Mouse (Mus musculus) E14TG2a.4 (cell line): ENCODE measurements around the gene Slc7a7.

Experiments
- CTCF ChIP-seq: conservative IDR thresholded peaks from 2 replicates; pipeline ENCODE4 v1.5.1; 2014; ENCODE audit warnings: low read length
- NANOG ChIP-seq: IDR thresholded peaks from 2 replicates; pipeline ENCODE4 v1.6.1; 2014; ENCODE audit warnings: borderline replicate concordance, low read length, mixed read lengths
- POU5F1 ChIP-seq: IDR thresholded peaks from 2 replicates; pipeline ENCODE4 v1.6.1; 2014; ENCODE audit warnings: low read length, borderline replicate concordance

GRCm38 (mm10) chr14:54352314-54352713 lies 65.3 kb downstream of the Slc7a7 start:
- no peak for TF ChIP-seq CTCF
- TF ChIP-seq NANOG, result no peak
- TF ChIP-seq POU5F1, result no peak
